Mouse (Mus musculus): ENCODE results near the gene Lrba. TPM values are rescaled to one million over a fixed set of nuclear protein-coding genes. Genes with fewer than 3 reads are reported as not detected.

The Lrba gene
- polyA plus RNA-seq, 1 experiment from 2014 or later: 8.8 TPM

- H3K27ac ChIP-seq (ENCODE audit: low read depth, low read length): no peak overlapping the region
These were observed 583.4 kb downstream of the Lrba start for GRCm38 (mm10) chr3:86807750-86808467.

GRCm38 (mm10) chr3:86809199-86809598, 584.7 kb downstream of the Lrba start:
- 59% methylated on average over 9 of the region's 9 CpGs for WGBS
- Histone ChIP-seq H3K27ac (ENCODE audit: low read depth, low read length) (no peak overlapping the region), H3K27me3 (replicated peaks; ENCODE audit: control insufficient read depth, insufficient read depth, low read length) (no peaks in the 10 kb centered on the region), H3K4me3 (ENCODE audit: low read depth, low read length) (no peak overlapping the region), H3K36me3 (ENCODE audit: control insufficient read depth, insufficient read depth) (no peaks in the 10 kb centered on the region), H3K4me1 (replicated peaks; ENCODE audit: control insufficient read depth, insufficient read depth, low read length) (0 out of 2 replicates have a peak, but pooled peaks cover 3% of the 10 kb centered on the region), H3K9ac (ENCODE audit: low read depth, low read length) (no peak overlapping the region), H3K4me2 (replicated peaks; ENCODE audit: low read depth) (no peak overlapping the region), H3K9me3 (ENCODE audit: control insufficient read depth) (no peaks in the 10 kb centered on the region)
- no peak for ATAC-seq
- TF ChIP-seq CTCF (IDR thresholded peaks at IDR 0.05; ENCODE audit: low read depth): no peak

More at GRCm38 (mm10) chr3:86807750-86808467, 583.4 kb downstream of the Lrba start:
- no peaks in the 10 kb centered on the region for H3K9me3 ChIP-seq (ENCODE audit: control insufficient read depth)
- 0 out of 2 replicates have a peak, but pooled peaks cover 1% of the 10 kb centered on the region for H3K4me1 ChIP-seq (replicated peaks; ENCODE audit: control insufficient read depth, insufficient read depth, low read length)
- H3K4me2 ChIP-seq (replicated peaks; ENCODE audit: low read depth): no peak overlapping the region
- 71% methylated on average over 14 of the region's 14 CpGs for WGBS
- no peak for ATAC-seq
- no peaks in the 10 kb centered on the region for H3K27me3 ChIP-seq (replicated peaks; ENCODE audit: control insufficient read depth, insufficient read depth, low read length)
- no peaks in the 10 kb centered on the region for H3K36me3 ChIP-seq (ENCODE audit: control insufficient read depth, insufficient read depth)
- no peak overlapping the region for H3K4me3 ChIP-seq (ENCODE audit: low read depth, low read length)
- H3K9ac ChIP-seq (ENCODE audit: low read depth, low read length): no peak overlapping the region
- peak; percentile 72 for TF ChIP-seq CTCF (IDR thresholded peaks at IDR 0.05; ENCODE audit: low read depth)

GRCm38 (mm10) chr3:86809646-86810045, 585.2 kb downstream of the Lrba start:
- H3K4me3 ChIP-seq (ENCODE audit: low read depth, low read length): no peak overlapping the region
- no peak overlapping the region for H3K4me2 ChIP-seq (replicated peaks; ENCODE audit: low read depth)
- H3K36me3 ChIP-seq (ENCODE audit: control insufficient read depth, insufficient read depth): no peaks in the 10 kb centered on the region
- ATAC-seq: no peak
- H3K27ac ChIP-seq (ENCODE audit: low read depth, low read length): no peak overlapping the region
- no peaks in the 10 kb centered on the region for H3K27me3 ChIP-seq (replicated peaks; ENCODE audit: control insufficient read depth, insufficient read depth, low read length)
- H3K9ac ChIP-seq (ENCODE audit: low read depth, low read length): no peak overlapping the region
- TF ChIP-seq CTCF (IDR thresholded peaks at IDR 0.05; ENCODE audit: low read depth): no peak
- no peaks in the 10 kb centered on the region for H3K9me3 ChIP-seq (ENCODE audit: control insufficient read depth)
- H3K4me1 ChIP-seq (replicated peaks; ENCODE audit: control insufficient read depth, insufficient read depth, low read length): 0 out of 2 replicates have a peak, but pooled peaks cover 3% of the 10 kb centered on the region
- WGBS: 25% methylated on average over 2 of the region's 2 CpGs

GRCm38 (mm10) chr3:86810908-86811307, 586.4 kb downstream of the Lrba start:
- Histone ChIP-seq H3K9ac (ENCODE audit: low read depth, low read length) (no peak overlapping the region), H3K27ac (ENCODE audit: low read depth, low read length) (no peak overlapping the region), H3K4me3 (ENCODE audit: low read depth, low read length) (no peak overlapping the region), H3K4me2 (replicated peaks; ENCODE audit: low read depth) (no peak overlapping the region), H3K9me3 (ENCODE audit: control insufficient read depth) (no peaks in the 10 kb centered on the region), H3K36me3 (ENCODE audit: control insufficient read depth, insufficient read depth) (no peaks in the 10 kb centered on the region), H3K27me3 (replicated peaks; ENCODE audit: control insufficient read depth, insufficient read depth, low read length) (no peaks in the 10 kb centered on the region), H3K4me1 (replicated peaks; ENCODE audit: control insufficient read depth, insufficient read depth, low read length) (0 out of 2 replicates have a peak, but pooled peaks cover 3% of the 10 kb centered on the region)
- WGBS: 92% methylated on average over 5 of the region's 5 CpGs
- no peak for TF ChIP-seq CTCF (IDR thresholded peaks at IDR 0.05; ENCODE audit: low read depth)
- ATAC-seq: no peak

- WGBS: 17% methylated on average over 3 of the region's 3 CpGs
- H3K4me1 ChIP-seq (replicated peaks; ENCODE audit: control insufficient read depth, insufficient read depth, low read length): 0 out of 2 replicates have a peak, but pooled peaks cover 3% of the 10 kb centered on the region
- no peak overlapping the region for H3K9ac ChIP-seq (ENCODE audit: low read depth, low read length)
- H3K9me3 ChIP-seq (ENCODE audit: control insufficient read depth): no peaks in the 10 kb centered on the region
- ATAC-seq: peak; percentile 71
- TF ChIP-seq CTCF (IDR thresholded peaks at IDR 0.05; ENCODE audit: low read depth): peak; percentile 98
- no peak overlapping the region for H3K27ac ChIP-seq (ENCODE audit: low read depth, low read length)
- H3K4me2 ChIP-seq (replicated peaks; ENCODE audit: low read depth): no peak overlapping the region
- H3K36me3 ChIP-seq (ENCODE audit: control insufficient read depth, insufficient read depth): no peaks in the 10 kb centered on the region
- no peak overlapping the region for H3K4me3 ChIP-seq (ENCODE audit: low read depth, low read length)
- H3K27me3 ChIP-seq (replicated peaks; ENCODE audit: control insufficient read depth, insufficient read depth, low read length): no peaks in the 10 kb centered on the region
These were observed 588.2 kb downstream of the Lrba start for GRCm38 (mm10) chr3:86812689-86813088.

GRCm38 (mm10) chr3:86818001-86818585, 593.6 kb downstream of the Lrba start:
- no peak overlapping the region for H3K9ac ChIP-seq (ENCODE audit: low read depth, low read length)
- no peak overlapping the region; the same call in 1 of the 2 replicates for H3K27ac ChIP-seq (ENCODE audit: low read depth, low read length)
- H3K4me3 ChIP-seq (ENCODE audit: low read depth, low read length): no peak overlapping the region
- no peaks in the 10 kb centered on the region for H3K9me3 ChIP-seq (ENCODE audit: control insufficient read depth)
- WGBS: 65% methylated on average over 13 of the region's 13 CpGs
- no peak overlapping the region for H3K4me2 ChIP-seq (replicated peaks; ENCODE audit: low read depth)
- no peaks in the 10 kb centered on the region for H3K4me1 ChIP-seq (replicated peaks; ENCODE audit: control insufficient read depth, insufficient read depth, low read length)
- no peaks in the 10 kb centered on the region for H3K27me3 ChIP-seq (replicated peaks; ENCODE audit: control insufficient read depth, insufficient read depth, low read length)
- TF ChIP-seq CTCF (IDR thresholded peaks at IDR 0.05; ENCODE audit: low read depth): no peak
- no peaks in the 10 kb centered on the region for H3K36me3 ChIP-seq (ENCODE audit: control insufficient read depth, insufficient read depth)
- ATAC-seq: no peak
